Mouse (Mus musculus) MEL (cell line): ENCODE data around the gene Skida1. TPM values are rescaled to one million over a fixed set of nuclear protein-coding genes. Genes with fewer than 3 reads are reported as not detected.

Source experiments
- DNase-seq: peaks from one replicate; pipeline ENCODE4 v3.0.0; 2011; ENCODE audit warnings: low read depth, low spot score
- H3K27ac ChIP-seq: 2 replicates; pipeline ENCODE4 v1.5.1; 2012; ENCODE audit warnings: low read depth, mild to moderate bottlenecking, control low read depth, low read length, moderate library complexity; ENCODE audit not compliant: control insufficient read depth
- H3K27me3 ChIP-seq, 2 experiments: fragments of 150-350 bp in 1 of 2; sonication (generic) in 1 of 2; 2 replicates each; pipeline ENCODE4 v1.6.1; 2012; ENCODE audit warnings: low read length in 2 of 2, mild to moderate bottlenecking in 2 of 2, improper control_type of control experiment in 1 of 2, moderate library complexity in 1 of 2; ENCODE audit not compliant: insufficient read depth in 2 of 2, control insufficient read depth in 1 of 2
- H3K36me3 ChIP-seq, 2 experiments: 2 replicates each; pipeline ENCODE4 v1.6.1; 2012 to 2014; ENCODE audit warnings: low read length in 2 of 2, improper control_type of control experiment in 1 of 2, inconsistent platforms in 1 of 2, mild to moderate bottlenecking in 1 of 2; ENCODE audit not compliant: insufficient read depth in 2 of 2, control insufficient read depth in 1 of 2
- H3K4me1 ChIP-seq, 2 experiments: fragments of 150-350 bp in 1 of 2; sonication (generic) in 1 of 2; 2 replicates each; pipeline ENCODE4 v1.6.1; 2012; ENCODE audit warnings: low read length in 2 of 2, improper control_type of control experiment in 1 of 2, mild to moderate bottlenecking in 1 of 2; ENCODE audit not compliant: insufficient read depth in 2 of 2, control insufficient read depth in 1 of 2
- H3K4me3 ChIP-seq, 2 experiments: fragments of 150-350 bp in 1 of 2; sonication (generic) in 1 of 2; 2 replicates each; pipeline ENCODE4 v1.5.1; 2012; ENCODE audit warnings: low read depth in 2 of 2, low read length in 2 of 2, mild to moderate bottlenecking in 2 of 2, moderate library complexity in 2 of 2, control low read depth in 1 of 2, improper control_type of control experiment in 1 of 2; ENCODE audit not compliant: control insufficient read depth in 1 of 2, insufficient read depth in 1 of 2
- H3K79me2 ChIP-seq: 2 replicates; pipeline ENCODE4 v1.6.1; 2012; ENCODE audit warnings: mild to moderate bottlenecking, low read length, moderate library complexity; ENCODE audit not compliant: control insufficient read depth, poor library complexity, insufficient read depth
- H3K9ac ChIP-seq: 2 replicates; pipeline ENCODE4 v1.6.1; 2012; ENCODE audit warnings: low read depth, mild to moderate bottlenecking, control low read depth, low read length, moderate library complexity; ENCODE audit not compliant: control insufficient read depth, poor library complexity, severe bottlenecking
- H3K9me3 ChIP-seq: fragments of 150-350 bp; sonication (generic); replicated peaks from 2 replicates; pipeline ENCODE4 v1.6.1; 2012; ENCODE audit warnings: mild to moderate bottlenecking, low read length, improper control_type of control experiment, moderate library complexity; ENCODE audit not compliant: insufficient read depth
- BHLHE40 ChIP-seq: IDR thresholded peaks from 2 replicates; pipeline ENCODE4 v1.6.1; 2012; ENCODE audit warnings: low read depth, mild to moderate bottlenecking, inconsistent platforms, low read length, improper control_type of control experiment, borderline replicate concordance
- ELF1 ChIP-seq: IDR thresholded peaks from 2 replicates; pipeline ENCODE4 v1.6.1; 2014; ENCODE audit warnings: low read depth, mild to moderate bottlenecking, inconsistent platforms, low read length, improper control_type of control experiment, moderate library complexity
- ETS1 ChIP-seq: IDR thresholded peaks from 2 replicates; pipeline ENCODE4 v1.6.1; 2012; ENCODE audit warnings: low read depth, mild to moderate bottlenecking, inconsistent platforms, low read length, improper control_type of control experiment, moderate library complexity
- GATA1 ChIP-seq: IDR thresholded peaks from 2 replicates; pipeline ENCODE4 v1.6.1; 2011; ENCODE audit warnings: low read depth, low read length, improper control_type of control experiment
- HCFC1 ChIP-seq: IDR thresholded peaks from 2 replicates; pipeline ENCODE4 v1.6.1; 2012; ENCODE audit warnings: low read depth, mild to moderate bottlenecking, inconsistent platforms, low read length, improper control_type of control experiment, moderate library complexity
- JUND ChIP-seq: IDR thresholded peaks from 2 replicates; pipeline ENCODE4 v1.6.1; 2011; ENCODE audit warnings: low read depth, mild to moderate bottlenecking, improper control_type of control experiment, low read length
- MAFK ChIP-seq: IDR thresholded peaks from 2 replicates; pipeline ENCODE4 v1.6.1; 2011; ENCODE audit warnings: low read depth, mild to moderate bottlenecking, low read length, improper control_type of control experiment, borderline replicate concordance
- MAX ChIP-seq: IDR thresholded peaks from 2 replicates; pipeline ENCODE4 v1.6.1; 2011; ENCODE audit warnings: low read length, improper control_type of control experiment
- MAZ ChIP-seq: IDR thresholded peaks from 2 replicates; pipeline ENCODE4 v1.6.1; 2012; ENCODE audit warnings: low read depth, mild to moderate bottlenecking, inconsistent platforms, low read length, improper control_type of control experiment
- MEF2A ChIP-seq: IDR thresholded peaks from 2 replicates; pipeline ENCODE4 v1.6.1; 2014; ENCODE audit warnings: low read depth, mild to moderate bottlenecking, inconsistent platforms, low read length, improper control_type of control experiment; ENCODE audit not compliant: poor library complexity, insufficient replicate concordance, severe bottlenecking; ENCODE audit errors: extremely low read depth
- MXI1 ChIP-seq: IDR thresholded peaks from 2 replicates; pipeline ENCODE4 v1.6.1; 2011; ENCODE audit warnings: mild to moderate bottlenecking, low read depth, low read length, improper control_type of control experiment
- MYB ChIP-seq: IDR thresholded peaks from 2 replicates; pipeline ENCODE4 v1.6.1; 2011; ENCODE audit warnings: mild to moderate bottlenecking, low read depth, low read length, improper control_type of control experiment
- NELFE ChIP-seq: IDR thresholded peaks from 2 replicates; pipeline ENCODE4 v1.6.1; 2011; ENCODE audit warnings: low read depth, low read length, improper control_type of control experiment
- POLR2A ChIP-seq, 2 experiments: IDR thresholded peaks; 2 replicates each; pipeline ENCODE4 v1.6.1; 2011 to 2012; ENCODE audit warnings: low read length in 2 of 2, mild to moderate bottlenecking in 2 of 2, control low read depth in 1 of 2, improper control_type of control experiment in 1 of 2, low read depth in 1 of 2, moderate library complexity in 1 of 2; ENCODE audit not compliant: control insufficient read depth in 1 of 2, insufficient read depth in 1 of 2, poor library complexity in 1 of 2
- RCOR1 ChIP-seq: IDR thresholded peaks from 2 replicates; pipeline ENCODE4 v1.6.1; 2012; ENCODE audit warnings: low read depth, mild to moderate bottlenecking, inconsistent platforms, low read length, improper control_type of control experiment
- SIN3A ChIP-seq: IDR thresholded peaks from 2 replicates; pipeline ENCODE4 v1.6.1; 2012; ENCODE audit warnings: low read length, improper control_type of control experiment, inconsistent platforms
- TAL1 ChIP-seq: IDR thresholded peaks from 2 replicates; pipeline ENCODE4 v1.6.1; 2012; ENCODE audit warnings: mild to moderate bottlenecking, inconsistent platforms, low read length, moderate library complexity, mixed read lengths
- TBP ChIP-seq: IDR thresholded peaks from 2 replicates; pipeline ENCODE4 v1.8.0; 2011; ENCODE audit warnings: low read depth, low read length, improper control_type of control experiment
- USF1 ChIP-seq: IDR thresholded peaks from 2 replicates; pipeline ENCODE4 v1.6.1; 2014; ENCODE audit warnings: low read depth, mild to moderate bottlenecking, inconsistent platforms, low read length, improper control_type of control experiment, moderate library complexity
- USF2 ChIP-seq, 2 experiments: IDR thresholded peaks; 2 replicates each; pipeline ENCODE4 v1.6.1; 2011 to 2012; ENCODE audit warnings: improper control_type of control experiment in 2 of 2, low read length in 2 of 2, borderline replicate concordance in 1 of 2, inconsistent platforms in 1 of 2, low read depth in 1 of 2, mild to moderate bottlenecking in 1 of 2; ENCODE audit not compliant: insufficient read depth in 1 of 2
- ZC3H11A ChIP-seq: IDR thresholded peaks from 2 replicates; pipeline ENCODE4 v1.6.1; 2012; ENCODE audit warnings: low read depth, mild to moderate bottlenecking, inconsistent platforms, low read length, improper control_type of control experiment
- ZMIZ1 ChIP-seq: IDR thresholded peaks from 2 replicates; pipeline ENCODE4 v1.6.1; 2012; ENCODE audit warnings: low read depth, mild to moderate bottlenecking, inconsistent platforms, low read length, improper control_type of control experiment, moderate library complexity
- ZNF384 ChIP-seq: IDR thresholded peaks from 2 replicates; pipeline ENCODE4 v1.6.1; 2012; ENCODE audit warnings: low read depth, mild to moderate bottlenecking, inconsistent platforms, low read length, improper control_type of control experiment
- polyA plus RNA-seq, 2 experiments: library from polyadenylated mRNA; stranded (reverse) in 1 of 2; unstranded in 1 of 2; fragments of >175 nt in 1 of 2; fragments of >200 nt in 1 of 2; gene quantifications; 2 replicates each; pipeline versions ENCODE4 v1.2.1 to v1.2.4; 2012; ENCODE audit warnings: low replicate concordance in 2 of 2, low read depth in 1 of 2; ENCODE audit not compliant: insufficient read length in 2 of 2, insufficient read depth in 1 of 2, missing spikeins in 1 of 2
- total RNA-seq: library from RNA; depleted of rRNA; stranded (reverse); fragments of 300-350 nt; gene quantifications from 2 replicates; pipeline ENCODE4 v1.2.3, GENCODE M21; 2012

The Skida1 gene
- total and polyA plus RNA-seq, 3 experiments, result 0.12 to 0.88 TPM; not detected in 1

DNA sequence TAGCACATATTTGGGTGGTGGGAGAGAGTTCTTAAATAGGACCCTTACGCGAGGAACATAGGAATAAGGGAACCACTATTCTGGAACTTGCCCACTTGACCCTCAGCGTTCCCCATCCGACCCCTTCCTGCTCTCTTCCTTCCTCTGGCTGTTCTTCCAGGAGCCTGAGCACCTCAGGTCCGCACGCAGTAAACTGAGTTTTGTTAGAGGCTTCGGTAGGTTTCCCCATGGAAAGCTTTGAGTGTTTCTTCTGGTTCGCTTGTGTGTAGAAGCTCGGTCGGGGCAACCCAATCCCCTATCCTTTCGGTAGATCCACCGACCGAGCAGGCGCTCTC is 23.1 kb downstream of the Skida1 start:
- Histone ChIP-seq H3K27me3 (peaks cover 2 to 8% of the 10 kb centered on the region in 2 experiments; a peak in 3 of 4 replicates), H3K79me2 (no peaks in the 10 kb centered on the region), H3K27ac (no peak overlapping the region), H3K9ac (no peak overlapping the region), H3K4me1 (peaks cover 0 to 5% of the 10 kb centered on the region in 2 experiments; a peak in 1 of 4 replicates), H3K9me3 (no peaks in the 10 kb centered on the region), H3K36me3 (no peaks in the 10 kb centered on the region), H3K4me3 (no peak overlapping the region)
- DNase-seq, result no peak
- TF ChIP-seq RCOR1 (no peak), MYB (no peak), TAL1 (no peak), MXI1 (no peak), MAZ (no peak), NELFE (no peak), ELF1 (no peak), POLR2A (IDR thresholded peaks at IDR 0.05; ENCODE audit: control insufficient read depth in 1 of 2, insufficient read depth in 1 of 2, low read depth in 1 of 2, low read length in 2 of 2, poor library complexity in 1 of 2) (no peak)

- no peak for DNase-seq
- Histone ChIP-seq H3K27me3 (peaks cover 2 to 8% of the 10 kb centered on the region in 2 experiments; a peak in 3 of 4 replicates), H3K9ac (no peak overlapping the region), H3K36me3 (no peaks in the 10 kb centered on the region), H3K79me2 (no peaks in the 10 kb centered on the region)
- TF ChIP-seq ZMIZ1 (no peak), USF1 (no peak), HCFC1 (no peak), MEF2A (no peak), SIN3A (no peak)
- TF ChIP-seq, all 39 proteins: peak for 0
- Histone ChIP-seq H3K9me3 (no peaks in the 10 kb centered on the region), H3K4me1 (peaks cover 0 to 5% of the 10 kb centered on the region in 2 experiments; a peak in 1 of 4 replicates), H3K4me3 (no peak overlapping the region), H3K27ac (no peak overlapping the region)
These were observed 23.7 kb downstream of the Skida1 start for GRCm38 (mm10) chr2:18025116-18025515.

- Histone ChIP-seq H3K4me1 (peaks cover 0 to 5% of the 10 kb centered on the region in 2 experiments; a peak in 1 of 4 replicates), H3K36me3 (no peaks in the 10 kb centered on the region), H3K79me2 (no peaks in the 10 kb centered on the region), H3K9me3 (no peaks in the 10 kb centered on the region), H3K4me3 (no peak overlapping the region), H3K9ac (no peak overlapping the region), H3K27ac (no peak overlapping the region), H3K27me3 (peaks cover 0 to 2% of the 10 kb centered on the region in 2 experiments; a peak in 1 of 4 replicates)
- no peak for DNase-seq
- TF ChIP-seq GATA1 (no peak), BHLHE40 (no peak), NELFE (no peak), MXI1 (no peak), USF2 (IDR thresholded peaks at IDR 0.05; ENCODE audit: borderline replicate concordance in 1 of 2, insufficient read depth in 1 of 2, low read depth in 1 of 2, low read length in 2 of 2) (no peak), ELF1 (no peak), TBP (no peak), JUND (no peak), ETS1 (no peak), MAZ (no peak), MAFK (no peak), POLR2A (IDR thresholded peaks at IDR 0.05; ENCODE audit: control insufficient read depth in 1 of 2, insufficient read depth in 1 of 2, low read depth in 1 of 2, low read length in 2 of 2, poor library complexity in 1 of 2) (no peak), ZNF384 (no peak), ZC3H11A (no peak), MAX (no peak)
These were observed 26.0 kb downstream of the Skida1 start for GRCm38 (mm10) chr2:18022886-18023285.
